Mouse (Mus musculus): Measurements from ENCODE around the gene Tpm1. TPM values are rescaled to one million over a fixed set of nuclear protein-coding genes. Genes with fewer than 3 reads are reported as not detected.

Gene Tpm1
- total RNA-seq, 2 experiments from 2014 or later = 228 to 236 TPM

Other genes starting within 250 kb of the Tpm1 start
- gene Aph1c, start 214.7 kb downstream of the Tpm1 start, total RNA-seq (2021) = 1 to 10 TPM; 6.8 to 7.0 TPM
- gene Rab8b, start 129.7 kb downstream of the Tpm1 start, total RNA-seq (2021) = 10 to 100 TPM; 27.2 to 31.0 TPM
- gene Rps27l, start 103.3 kb downstream of the Tpm1 start, total RNA-seq (2021) = 10 to 100 TPM; 34.0 to 34.9 TPM
- 10 to 100 TPM; 18.7 to 20.5 TPM for gene Lactb, start 73.9 kb downstream of the Tpm1 start, total RNA-seq (2021)

All from left cerebral cortex, postnatal 25 days (tissue).